Mouse (Mus musculus): ENCODE data around the gene Ankrd11. TPM values are rescaled to one million over a fixed set of nuclear protein-coding genes. Genes with fewer than 3 reads are reported as not detected.
A peak's percentile ranks its signal among the peaks of the same experiment; 100 is the strongest.
"Not testable (repeated sequence)": the region's sequence is repeated elsewhere in the genome, so short reads cannot be mapped to it uniquely, and the experiment has no call there.

The Ankrd11 gene
- polyA plus RNA-seq, 1 experiment from 2014 or later, result 21.2 TPM

DNA sequence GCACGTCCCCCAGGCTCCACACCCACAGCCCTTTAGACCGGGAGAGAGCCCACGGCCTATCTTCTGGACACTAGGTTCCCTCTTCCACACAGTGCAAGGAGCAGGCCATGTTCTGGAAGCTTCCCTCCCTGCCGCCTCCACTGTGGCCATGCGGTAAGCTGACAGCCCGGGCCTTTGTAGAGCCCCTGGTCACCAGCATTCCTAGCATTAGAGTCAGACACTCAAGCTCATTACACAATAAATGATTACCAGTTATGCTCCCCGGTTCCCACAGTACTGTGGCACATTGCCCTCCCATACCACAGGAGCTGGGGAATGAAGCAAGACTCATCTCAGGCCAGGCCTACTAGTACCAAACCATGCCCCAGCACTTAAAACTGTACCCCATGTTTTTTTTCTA, 6.3 kb upstream of the Ankrd11 start:
- ATAC-seq, result peak; percentile 40
- H3K9ac ChIP-seq (replicated peaks), result no peak overlapping the region
- no peak for TF ChIP-seq EP300 (IDR thresholded peaks at IDR 0.05; ENCODE audit: low read depth)
- no peak for TF ChIP-seq CTCF (IDR thresholded peaks at IDR 0.05; ENCODE audit: low read depth)

DNA sequence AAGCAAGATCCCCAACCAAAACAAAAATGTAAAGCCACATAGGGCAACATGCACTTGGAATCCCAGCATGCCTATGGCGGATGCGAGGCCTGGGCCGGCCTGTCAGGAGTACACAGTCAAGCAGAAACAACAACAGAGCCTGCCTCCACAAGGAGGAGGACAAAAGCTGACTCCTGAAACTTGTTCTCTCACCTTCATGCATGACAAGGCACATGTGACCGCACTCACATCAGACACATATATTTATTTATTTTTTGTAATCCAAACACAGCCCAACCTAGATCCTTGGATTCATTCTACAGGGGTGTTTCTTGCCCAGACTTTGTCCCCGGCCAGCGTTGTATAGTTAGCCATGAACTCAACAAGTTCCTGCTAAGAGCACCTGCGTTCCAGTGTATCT, 5.8 kb upstream of the Ankrd11 start:
- Histone ChIP-seq H3K4me2 (ENCODE audit: low read depth, low read length) (no peak overlapping the region), H3K9ac (replicated peaks) (no peak overlapping the region), H3K27me3 (ENCODE audit: insufficient read depth, low read length) (no peaks in the 10 kb centered on the region), H3K4me3 (ENCODE audit: low read depth, low read length) (no peak overlapping the region), H3K27ac (ENCODE audit: low read depth) (no peak overlapping the region), H3K9me3 (ENCODE audit: low read length) (no peaks in the 10 kb centered on the region), H3K4me1 (ENCODE audit: insufficient read depth) (peaks cover 20% of the 10 kb centered on the region), H3K36me3 (replicated peaks; ENCODE audit: insufficient read depth, low read length) (no peaks in the 10 kb centered on the region)
- no peak for DNase-seq
- no peak for ATAC-seq
- TF ChIP-seq EP300 (IDR thresholded peaks at IDR 0.05; ENCODE audit: low read depth) (no peak), CTCF (IDR thresholded peaks at IDR 0.05; ENCODE audit: low read depth) (no peak)
- WGBS (ENCODE audit: insufficient replicate concordance), result 87% methylated on average over 7 of the region's 7 CpGs

More for the DNA sequence above, 6.3 kb upstream of the Ankrd11 start:
- H3K9me3 ChIP-seq (ENCODE audit: low read length), result no peaks in the 10 kb centered on the region
- no peak for DNase-seq
- WGBS (ENCODE audit: insufficient replicate concordance), result 74% methylated on average over 7 of the region's 7 CpGs
- H3K27ac ChIP-seq (ENCODE audit: low read depth), result no peak overlapping the region
- H3K36me3 ChIP-seq (replicated peaks; ENCODE audit: insufficient read depth, low read length), result no peaks in the 10 kb centered on the region
- H3K4me1 ChIP-seq (ENCODE audit: insufficient read depth), result peaks cover 20% of the 10 kb centered on the region
- H3K4me2 ChIP-seq (ENCODE audit: low read depth, low read length), result no peak overlapping the region
- no peak overlapping the region for H3K4me3 ChIP-seq (ENCODE audit: low read depth, low read length)
- H3K27me3 ChIP-seq (ENCODE audit: insufficient read depth, low read length), result no peaks in the 10 kb centered on the region

DNA sequence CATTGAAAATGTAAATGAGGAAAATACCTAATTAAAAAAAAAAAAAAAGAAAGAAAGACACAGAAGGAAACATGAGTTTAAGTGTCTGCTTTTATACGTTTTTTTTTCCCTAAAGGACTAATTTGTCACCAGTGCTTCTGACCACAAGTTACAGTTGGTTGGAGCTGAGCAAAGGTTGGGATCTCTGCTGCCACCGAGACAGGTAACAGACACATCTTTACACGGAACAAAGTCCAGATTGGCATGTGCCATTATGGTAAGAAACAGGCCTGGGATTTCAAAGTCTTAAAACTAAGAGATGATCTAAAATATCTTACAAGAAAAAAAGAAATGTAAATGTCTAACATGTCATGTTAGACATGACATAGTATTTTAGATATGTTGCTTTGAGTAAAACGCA, 4.6 kb upstream of the Ankrd11 start:
- H3K9ac ChIP-seq (replicated peaks), result no peak overlapping the region
- H3K4me1 ChIP-seq (ENCODE audit: insufficient read depth), result peaks cover 17% of the 10 kb centered on the region
- 65% methylated on average over 4 of the region's 4 CpGs for WGBS (ENCODE audit: insufficient replicate concordance)
- ATAC-seq (no peak), DNase-seq (no peak)
- H3K27me3 ChIP-seq (ENCODE audit: insufficient read depth, low read length), result no peaks in the 10 kb centered on the region
- no peaks in the 10 kb centered on the region for H3K36me3 ChIP-seq (replicated peaks; ENCODE audit: insufficient read depth, low read length)
- H3K4me3 ChIP-seq (ENCODE audit: low read depth, low read length), result no peak overlapping the region
- H3K27ac ChIP-seq (ENCODE audit: low read depth), result no peak overlapping the region
- H3K4me2 ChIP-seq (ENCODE audit: low read depth, low read length), result no peak overlapping the region
- TF ChIP-seq EP300 (IDR thresholded peaks at IDR 0.05; ENCODE audit: low read depth) (no peak), CTCF (IDR thresholded peaks at IDR 0.05; ENCODE audit: low read depth) (no peak)
- no peaks in the 10 kb centered on the region for H3K9me3 ChIP-seq (ENCODE audit: low read length)

DNA sequence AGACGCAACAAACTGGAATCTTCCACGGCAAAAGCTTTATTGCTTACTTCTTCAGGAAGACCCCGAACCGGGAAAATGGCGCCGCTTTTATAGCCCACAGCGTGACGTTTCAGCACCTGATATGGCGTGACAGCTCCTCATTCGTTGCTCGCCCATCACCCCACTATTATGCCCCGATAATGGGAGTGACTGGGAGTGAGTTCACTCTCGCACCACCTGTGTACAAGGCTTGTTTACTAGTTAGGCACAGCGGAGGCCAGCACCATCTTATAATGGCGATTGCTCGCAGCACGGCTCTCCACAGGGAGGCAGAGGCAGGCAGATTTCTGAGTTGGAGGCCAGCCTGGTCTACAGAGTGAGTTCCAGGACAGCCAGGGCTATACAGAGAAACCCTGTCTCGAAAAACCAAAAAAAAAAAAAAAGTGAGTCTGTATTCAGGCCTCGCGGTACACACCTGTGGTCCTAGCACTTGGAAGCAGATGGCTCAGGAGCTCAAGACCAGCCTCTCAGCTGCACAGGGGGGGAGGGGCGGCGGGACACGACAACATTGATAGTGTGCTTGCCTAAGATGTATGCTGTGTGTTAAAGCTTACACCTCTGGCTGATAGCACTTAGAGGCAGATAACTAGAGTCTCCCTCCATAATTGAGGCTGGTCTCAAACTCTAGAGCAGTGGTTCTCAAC, 2.8 kb upstream of the Ankrd11 start:
- 88% methylated on average over 22 of the region's 23 CpGs for WGBS (ENCODE audit: insufficient replicate concordance)
- not testable (repeated sequence) for H3K36me3 ChIP-seq (replicated peaks; ENCODE audit: insufficient read depth, low read length); H3K4me2 ChIP-seq (ENCODE audit: low read depth, low read length); ATAC-seq; H3K27me3 ChIP-seq (ENCODE audit: insufficient read depth, low read length); H3K9ac ChIP-seq (replicated peaks); H3K4me3 ChIP-seq (ENCODE audit: low read depth, low read length); H3K9me3 ChIP-seq (ENCODE audit: low read length); DNase-seq
- Histone ChIP-seq H3K27ac (ENCODE audit: low read depth) (peak overlapping the region; percentile 100), H3K4me1 (ENCODE audit: insufficient read depth) (peaks cover 23% of the 10 kb centered on the region)

DNA sequence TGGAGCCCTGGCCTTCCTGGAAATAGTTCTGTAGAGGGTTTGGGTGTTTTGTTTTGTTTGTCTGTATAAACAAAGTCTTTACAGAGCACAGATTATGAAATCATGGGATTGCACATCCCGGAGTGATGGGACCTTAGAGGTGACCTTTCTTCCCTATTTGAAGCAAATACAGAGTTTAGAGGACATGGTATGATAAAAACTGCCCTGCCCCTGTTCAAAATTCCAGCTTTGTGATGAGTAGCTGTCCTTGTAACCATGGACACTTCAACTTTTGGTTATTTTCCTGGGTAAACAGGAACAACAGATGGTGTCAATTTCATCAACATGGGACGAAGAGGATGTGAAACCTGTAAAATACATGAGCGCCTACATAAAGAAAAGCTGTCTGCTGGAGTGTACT, 1.9 kb upstream of the Ankrd11 start:
- Histone ChIP-seq H3K9me3 (ENCODE audit: low read length) (no peaks in the 10 kb centered on the region), H3K27me3 (ENCODE audit: insufficient read depth, low read length) (no peaks in the 10 kb centered on the region), H3K27ac (ENCODE audit: low read depth) (peak overlapping the region; percentile 100), H3K36me3 (replicated peaks; ENCODE audit: insufficient read depth, low read length) (no peaks in the 10 kb centered on the region), H3K4me3 (ENCODE audit: low read depth, low read length) (peak overlapping the region; percentile 98), H3K4me2 (ENCODE audit: low read depth, low read length) (peak overlapping the region; percentile 84), H3K4me1 (ENCODE audit: insufficient read depth) (peaks cover 30% of the 10 kb centered on the region), H3K9ac (replicated peaks) (peak overlapping the region; percentile 100)
- 54% methylated on average over 3 of the region's 3 CpGs for WGBS (ENCODE audit: insufficient replicate concordance)
- no peak for ATAC-seq
- peak; percentile 46 for DNase-seq
- TF ChIP-seq EP300 (IDR thresholded peaks at IDR 0.05; ENCODE audit: low read depth) (peak; percentile 51; the same call in 1 of the 2 replicates), CTCF (IDR thresholded peaks at IDR 0.05; ENCODE audit: low read depth) (no peak)

DNA sequence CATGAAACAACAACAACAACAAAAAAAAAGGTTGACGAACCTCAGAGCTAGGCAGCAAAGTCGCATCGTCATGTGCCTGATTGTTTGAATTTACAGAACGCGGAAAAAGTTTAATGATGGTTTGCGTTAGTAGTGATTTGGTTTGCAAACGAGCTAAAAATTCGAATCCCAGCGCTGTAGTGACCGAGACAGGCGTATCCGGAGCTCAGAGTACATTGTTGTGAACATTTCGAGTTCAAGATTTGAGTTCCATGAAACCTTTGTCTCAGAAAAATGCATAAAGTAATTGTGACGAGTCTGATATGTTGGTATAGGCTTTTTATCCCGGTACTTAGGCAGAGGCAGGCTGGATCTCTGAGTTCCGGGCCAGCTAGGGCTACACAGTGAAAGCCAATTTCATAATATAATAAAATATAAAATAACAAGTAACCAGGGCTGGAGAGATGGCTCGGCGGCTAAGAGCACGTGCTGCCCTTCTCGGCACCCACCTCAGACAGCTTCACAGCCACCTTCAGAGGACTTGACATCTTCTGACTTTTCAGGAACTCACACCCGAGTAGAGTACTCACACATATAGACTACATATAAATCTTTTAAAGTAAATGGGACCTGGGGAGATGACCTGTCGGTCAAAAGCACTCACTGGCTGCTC, 1.0 kb upstream of the Ankrd11 start:
- H3K4me2 ChIP-seq (ENCODE audit: low read depth, low read length), result peak overlapping the region; percentile 84
- peaks cover 36% of the 10 kb centered on the region for H3K4me1 ChIP-seq (ENCODE audit: insufficient read depth)
- H3K4me3 ChIP-seq (ENCODE audit: low read depth, low read length), result peak overlapping the region; percentile 98
- ATAC-seq, result no peak
- H3K36me3 ChIP-seq (replicated peaks; ENCODE audit: insufficient read depth, low read length), result no peaks in the 10 kb centered on the region
- H3K27me3 ChIP-seq (ENCODE audit: insufficient read depth, low read length), result no peaks in the 10 kb centered on the region
- H3K9ac ChIP-seq (replicated peaks), result peak overlapping the region; percentile 100
- TF ChIP-seq CTCF (IDR thresholded peaks at IDR 0.05; ENCODE audit: low read depth), result no peak
- TF ChIP-seq EP300 (IDR thresholded peaks at IDR 0.05; ENCODE audit: low read depth), result no peak
- WGBS (ENCODE audit: insufficient replicate concordance), result 10% methylated on average over 22 of the region's 22 CpGs
- H3K27ac ChIP-seq (ENCODE audit: low read depth), result peak overlapping the region; percentile 100
- H3K9me3 ChIP-seq (ENCODE audit: low read length), result no peaks in the 10 kb centered on the region
- no peak for DNase-seq
